Mouse (Mus musculus) spleen, adult 12 weeks (tissue): ENCODE results near the gene Iqsec1.

Source experiments
- DNase-seq: peaks from one replicate; pipeline ENCODE4 v3.0.0; 2022; ENCODE audit warnings: low spot score

Gene Iqsec1

GRCm38 (mm10) chr6:90618821-90619636, 369.5 kb downstream of the Iqsec1 start:
- DNase-seq = no peak

GRCm38 (mm10) chr6:90618274-90618673, 370.2 kb downstream of the Iqsec1 start:
- DNase-seq = no peak

GRCm38 (mm10) chr6:90616481-90616880, 372.0 kb downstream of the Iqsec1 start:
- DNase-seq = no peak

- DNase-seq = no peak
These were observed 372.5 kb downstream of the Iqsec1 start for GRCm38 (mm10) chr6:90615991-90616390.

GRCm38 (mm10) chr6:90615362-90615761, 373.1 kb downstream of the Iqsec1 start:
- DNase-seq = no peak

GRCm38 (mm10) chr6:90613277-90613676, 375.2 kb downstream of the Iqsec1 start:
- DNase-seq = no peak

GRCm38 (mm10) chr6:90610248-90610647, 378.2 kb downstream of the Iqsec1 start:
- no peak for DNase-seq

GRCm38 (mm10) chr6:90608186-90608585, 380.3 kb downstream of the Iqsec1 start:
- DNase-seq = no peak

GRCm38 (mm10) chr6:90607196-90607595, 381.3 kb downstream of the Iqsec1 start:
- peak; percentile 67 for DNase-seq

GRCm38 (mm10) chr6:90606538-90606937, 381.9 kb downstream of the Iqsec1 start:
- peak; percentile 74 for DNase-seq
